Mouse (Mus musculus) spleen, adult 2 months (tissue): ENCODE data around the gene Fam120a. TPM values are rescaled to one million over a fixed set of nuclear protein-coding genes. Genes with fewer than 3 reads are reported as not detected.

ENCODE experiments used
- DNase-seq, 2 experiments: peaks; one replicate each; pipeline versions ENCODE4 v3.0.0 to v3.0.0-alpha.2; 2012 to 2021; ENCODE audit warnings: low spot score in 2 of 2, low read depth in 1 of 2
- H3K27ac ChIP-seq: fragments of 200-500 bp; 2 replicates; pipeline ENCODE4 v1.5.1; 2012; ENCODE audit warnings: low read length, inconsistent platforms; ENCODE audit not compliant: insufficient read depth
- H3K27me3 ChIP-seq: fragments of 200-500 bp; 2 replicates; pipeline ENCODE4 v1.6.1; 2012; ENCODE audit warnings: mild to moderate bottlenecking, moderate library complexity, low read length, inconsistent platforms; ENCODE audit not compliant: control insufficient read depth, insufficient read depth
- H3K36me3 ChIP-seq: fragments of 200-500 bp; 2 replicates; pipeline ENCODE4 v1.6.1; 2012; ENCODE audit warnings: mild to moderate bottlenecking, low read length, inconsistent platforms; ENCODE audit not compliant: control insufficient read depth, insufficient read depth
- H3K4me1 ChIP-seq: fragments of 200-500 bp; 2 replicates; pipeline ENCODE4 v1.6.1; 2011; ENCODE audit warnings: inconsistent platforms; ENCODE audit not compliant: control insufficient read depth, insufficient read depth, insufficient read length
- H3K4me3 ChIP-seq: fragments of 200-500 bp; 2 replicates; pipeline ENCODE4 v1.5.1; 2011; ENCODE audit warnings: mild to moderate bottlenecking, inconsistent platforms; ENCODE audit not compliant: insufficient read depth, insufficient read length; ENCODE audit errors: extremely low read depth
- CTCF ChIP-seq: fragments of 200-500 bp; IDR thresholded peaks from 2 replicates; pipeline ENCODE4 v1.5.1; 2011; ENCODE audit warnings: mild to moderate bottlenecking, inconsistent platforms; ENCODE audit not compliant: insufficient read depth, insufficient read length, insufficient replicate concordance; ENCODE audit errors: extremely low read depth
- POLR2A ChIP-seq: fragments of 200-500 bp; IDR thresholded peaks from 2 replicates; pipeline ENCODE4 v1.6.1; 2011; ENCODE audit warnings: low read depth, low read length, inconsistent platforms
- WGBS: fragments of 180-500 bp; shearing (Covaris S2); methylation state at CpG from one replicate; pipeline ENCODE4 v1.1.7; 2018; 5-methylcytosine and 5-hydroxymethylcytosine counted together
- polyA plus RNA-seq: library from polyadenylated mRNA; depleted of rRNA; stranded (reverse); fragments of >200 nt; gene quantifications from 2 replicates; pipeline ENCODE4 v1.2.3, GENCODE M21; 2012; rRNA removed

The Fam120a gene
- polyA plus RNA-seq: 40.1 and 49.7 TPM in 2 replicates

DNA sequence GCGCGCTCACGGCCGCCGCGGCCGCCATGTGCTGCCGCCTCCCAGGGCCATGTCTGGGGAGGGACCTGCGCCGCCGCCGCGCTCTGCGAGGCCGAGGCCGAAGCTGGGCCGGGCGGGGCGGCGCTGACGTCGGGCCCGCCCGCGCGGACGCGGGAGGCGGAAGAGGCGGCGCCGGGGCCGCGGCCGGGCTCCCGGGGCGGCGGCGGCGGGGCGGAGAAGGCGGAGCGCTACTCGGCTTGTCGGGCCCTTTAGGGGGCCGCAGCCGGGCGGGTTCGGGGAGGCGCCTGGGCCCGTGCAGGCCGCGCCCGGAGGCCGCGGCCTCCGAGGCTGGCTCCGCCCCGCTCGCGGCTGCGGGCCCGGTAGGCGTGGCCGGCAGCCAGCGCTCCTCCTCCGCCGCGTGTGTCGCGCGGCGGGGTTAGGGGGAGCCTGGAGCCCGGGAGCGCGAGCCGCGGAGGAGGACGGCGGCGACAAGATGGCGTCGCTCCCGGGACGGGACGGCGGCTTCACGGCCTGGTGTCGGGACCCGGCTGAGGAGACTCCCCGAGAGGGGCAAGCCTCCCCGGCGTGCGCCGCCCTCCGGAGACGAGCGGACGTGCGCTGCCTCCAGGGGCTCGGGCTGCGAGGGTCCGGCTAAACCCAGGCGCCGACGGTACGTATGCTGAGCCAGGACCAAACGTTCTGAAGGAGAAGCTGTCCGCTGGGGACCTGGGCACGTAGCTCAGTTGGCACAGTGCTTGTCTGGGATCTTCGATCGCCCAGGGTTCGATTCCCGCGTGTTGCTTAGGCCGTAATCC, at the start of gene Fam120a:
TSS of gene Fam120a (minus strand) at position 62 of the 794 bp plus-strand sequence.
- TF ChIP-seq POLR2A (peak; percentile 36; the same call in 1 of the 2 replicates), CTCF (no peak)
- peak; percentile 57 to 72 for DNase-seq
- 3% methylated on average over 110 of the region's 116 CpGs for WGBS

DNA sequence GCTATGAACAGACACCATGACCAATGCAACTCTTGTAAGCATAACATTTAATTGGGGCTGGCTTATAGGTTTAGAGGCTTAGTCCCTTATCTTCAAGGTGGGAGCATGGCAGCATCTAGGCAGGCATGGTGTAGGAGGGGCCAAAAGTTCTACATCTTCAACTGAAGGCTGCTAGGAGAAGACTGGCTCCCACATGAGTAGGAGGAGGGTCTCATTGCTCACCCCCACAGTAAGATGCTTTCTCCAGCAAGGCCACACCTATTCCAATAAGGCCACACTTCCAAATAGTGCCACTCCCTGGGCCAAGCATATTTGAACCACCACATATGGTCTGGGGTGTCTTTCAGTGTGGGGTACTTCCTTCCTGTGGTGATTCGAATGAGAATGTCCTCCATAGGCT, 49.6 kb upstream of the Fam120a start:
- DNase-seq: no peak
- no peak for TF ChIP-seq CTCF
- TF ChIP-seq POLR2A: no peak
- H3K4me3 ChIP-seq: no peak overlapping the region
- H3K36me3 ChIP-seq: no peaks in the 10 kb centered on the region
- WGBS: 100% methylated on average over 1 of the region's 1 CpGs
- H3K4me1 ChIP-seq: peaks cover 11% of the 10 kb centered on the region; the same call in 1 of the 2 replicates
- H3K27ac ChIP-seq: no peak overlapping the region
- H3K27me3 ChIP-seq: no peaks in the 10 kb centered on the region

More for the DNA sequence above, at the start of gene Fam120a:
- Histone ChIP-seq H3K4me3 (peak within 1 kb of the TSS; percentile 65), H3K4me1 (peaks cover 7% of the 10 kb centered on the region; the same call in 1 of the 2 replicates), H3K36me3 (peaks cover 2% of the 10 kb centered on the region; the same call in 1 of the 2 replicates), H3K27me3 (no peaks in the 10 kb centered on the region), H3K27ac (peak within 1 kb of the TSS; percentile 94)

DNA sequence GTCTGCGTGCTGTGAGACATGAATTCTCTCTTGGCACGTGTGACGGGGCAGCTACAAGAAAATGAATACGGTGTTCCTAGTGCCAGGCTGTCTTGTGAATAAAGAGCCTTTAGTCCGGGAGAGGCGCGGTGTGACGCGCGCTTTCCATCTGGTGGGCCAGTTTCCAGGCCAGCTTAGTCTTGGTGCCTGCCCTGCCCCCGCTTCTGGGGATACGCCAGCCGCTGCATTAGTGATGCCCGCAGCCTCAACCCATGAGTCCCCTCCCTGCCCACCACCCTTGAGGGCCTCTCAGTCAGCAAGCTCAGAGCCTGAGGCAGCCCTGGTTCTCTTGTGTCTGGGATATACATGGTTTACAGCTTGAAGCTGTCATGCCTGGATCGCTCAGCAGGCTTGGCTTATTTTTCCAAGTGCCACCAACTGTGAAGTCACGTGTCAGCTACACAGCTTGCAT, 48.5 kb upstream of the Fam120a start:
- TF ChIP-seq POLR2A (no peak), CTCF (no peak)
- H3K4me3 ChIP-seq: peak overlapping the region; percentile 30; the same call in 1 of the 2 replicates
- DNase-seq: no peak
- H3K27ac ChIP-seq: peak overlapping the region; percentile 28; the same call in 1 of the 2 replicates
- no peaks in the 10 kb centered on the region for H3K27me3 ChIP-seq
- WGBS: 59% methylated on average over 16 of the region's 16 CpGs
- peaks cover 11% of the 10 kb centered on the region; the same call in 1 of the 2 replicates for H3K4me1 ChIP-seq
- no peaks in the 10 kb centered on the region for H3K36me3 ChIP-seq

DNA sequence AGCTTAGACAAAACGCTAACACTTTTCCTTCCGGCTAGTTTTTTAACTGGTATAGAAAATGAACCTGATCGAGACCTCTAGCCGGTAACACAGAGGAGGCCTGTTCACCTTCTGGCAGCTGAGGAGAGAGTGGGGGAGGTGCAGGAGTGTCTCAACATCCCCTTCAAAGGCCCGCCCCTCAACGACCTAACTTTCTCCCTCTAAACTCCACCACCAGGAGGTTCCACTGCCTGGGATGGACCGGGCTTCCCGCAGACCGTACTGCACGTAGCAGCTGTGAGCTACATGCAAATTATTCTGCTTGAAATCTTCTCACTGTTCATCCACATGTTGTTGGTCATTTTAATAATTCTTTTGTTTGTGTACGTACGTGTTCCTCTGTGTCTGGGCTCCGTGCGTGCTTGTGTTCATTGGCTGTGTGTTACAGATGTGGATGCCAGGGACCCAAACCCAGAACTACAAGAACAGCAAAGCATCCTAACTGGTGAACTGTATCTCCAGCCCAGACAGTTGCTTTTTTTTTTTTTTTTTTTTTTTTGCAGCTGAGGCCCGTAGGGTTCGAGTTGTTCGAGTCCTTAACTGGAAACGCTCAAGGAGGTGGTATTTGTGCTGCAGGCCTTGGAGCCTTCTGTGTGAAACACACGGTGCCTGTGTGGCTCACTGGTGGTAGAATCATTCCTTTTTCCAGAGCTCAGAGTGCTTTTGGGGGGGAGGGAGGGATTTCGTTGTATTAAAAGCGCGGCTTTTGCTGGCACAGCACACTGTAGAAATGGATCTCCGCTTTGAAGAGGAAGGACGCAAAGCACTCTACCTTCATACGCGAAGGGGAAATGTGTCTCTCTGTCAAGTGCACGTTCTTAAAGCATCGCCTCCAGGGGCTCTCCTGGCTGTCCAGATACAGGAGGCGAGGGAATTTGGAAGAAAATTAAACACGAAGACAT, 47.8 kb upstream of the Fam120a start:
- 26% methylated on average over 30 of the region's 30 CpGs for WGBS
- H3K4me3 ChIP-seq: peak overlapping the region; percentile 43; the same call in 1 of the 2 replicates
- H3K4me1 ChIP-seq: peaks cover 11% of the 10 kb centered on the region; the same call in 1 of the 2 replicates
- TF ChIP-seq POLR2A (no peak), CTCF (no peak)
- H3K27ac ChIP-seq: no peak overlapping the region
- no peaks in the 10 kb centered on the region for H3K27me3 ChIP-seq
- H3K36me3 ChIP-seq: no peaks in the 10 kb centered on the region
- peak in 1 of 2 experiments; percentile 24 for DNase-seq

DNA sequence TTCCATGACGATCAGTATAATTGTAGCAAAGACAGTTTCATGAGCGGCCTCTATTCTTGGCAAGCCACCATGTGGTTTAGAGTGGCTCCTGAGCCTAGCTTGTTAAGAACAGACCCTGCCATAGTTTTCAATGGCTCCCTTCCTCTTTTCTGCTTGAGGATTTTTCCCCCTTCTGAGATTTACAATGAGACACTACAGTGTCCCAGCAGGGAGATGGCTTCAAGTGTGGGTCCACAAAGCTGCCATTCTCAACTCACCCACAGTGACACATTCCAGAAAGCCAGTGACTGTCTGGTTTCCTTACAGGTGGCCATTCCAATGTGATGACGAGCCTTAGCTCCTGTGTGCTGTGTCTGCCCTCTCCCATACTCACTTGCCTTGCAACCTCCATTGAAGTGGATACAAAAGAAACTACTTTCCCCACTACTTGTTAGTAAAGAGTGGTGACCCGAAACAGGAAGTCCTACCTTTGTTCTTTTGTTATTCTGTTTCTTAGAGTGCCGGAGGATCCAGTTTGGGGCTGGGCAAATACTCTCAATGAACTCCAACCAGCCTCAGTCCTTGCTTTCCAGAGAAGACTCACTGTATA, 45.5 kb upstream of the Fam120a start:
- no peak for DNase-seq
- TF ChIP-seq POLR2A: no peak
- no peak for TF ChIP-seq CTCF
- no peak overlapping the region for H3K4me3 ChIP-seq
- no peaks in the 10 kb centered on the region for H3K36me3 ChIP-seq
- WGBS: 55% methylated on average over 5 of the region's 5 CpGs
- no peak overlapping the region for H3K27ac ChIP-seq
- peaks cover 11% of the 10 kb centered on the region; the same call in 1 of the 2 replicates for H3K4me1 ChIP-seq
- no peaks in the 10 kb centered on the region for H3K27me3 ChIP-seq

DNA sequence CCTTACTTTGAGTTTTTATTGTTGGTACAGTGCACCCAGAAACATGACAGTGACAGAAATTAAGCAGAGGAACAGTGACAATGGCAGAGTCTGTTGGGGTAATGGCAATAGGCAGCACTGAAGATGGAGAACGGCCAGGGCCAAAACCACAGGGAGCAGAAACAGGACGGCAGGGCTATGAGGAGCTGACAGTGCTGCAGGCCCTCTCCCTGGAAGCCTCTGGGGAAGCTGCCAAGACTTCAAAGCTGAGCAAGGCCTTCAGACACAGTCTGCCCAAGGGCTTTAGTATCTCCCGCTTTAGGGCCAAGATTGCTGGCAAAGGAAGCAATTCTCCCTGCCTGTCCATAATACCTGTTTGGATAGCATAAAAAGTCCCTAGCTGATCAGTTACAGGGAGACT, 33.9 kb upstream of the Fam120a start:
- H3K4me3 ChIP-seq: no peak overlapping the region
- TF ChIP-seq POLR2A: no peak
- TF ChIP-seq CTCF: no peak
- no peak for DNase-seq
- no peak overlapping the region for H3K27ac ChIP-seq
- H3K4me1 ChIP-seq: no peaks in the 10 kb centered on the region; the same call in 1 of the 2 replicates
- no peaks in the 10 kb centered on the region for H3K36me3 ChIP-seq
- H3K27me3 ChIP-seq: no peaks in the 10 kb centered on the region
- 64% methylated on average over 3 of the region's 3 CpGs for WGBS
